Mouse (Mus musculus): ENCODE measurements around the gene Izumo1. TPM values are rescaled to one million over a fixed set of nuclear protein-coding genes. Genes with fewer than 3 reads are reported as not detected.

The Izumo1 gene
- total and polyA plus RNA-seq, 3 experiments: 0.17 to 0.44 (median 0.21) TPM

DNA sequence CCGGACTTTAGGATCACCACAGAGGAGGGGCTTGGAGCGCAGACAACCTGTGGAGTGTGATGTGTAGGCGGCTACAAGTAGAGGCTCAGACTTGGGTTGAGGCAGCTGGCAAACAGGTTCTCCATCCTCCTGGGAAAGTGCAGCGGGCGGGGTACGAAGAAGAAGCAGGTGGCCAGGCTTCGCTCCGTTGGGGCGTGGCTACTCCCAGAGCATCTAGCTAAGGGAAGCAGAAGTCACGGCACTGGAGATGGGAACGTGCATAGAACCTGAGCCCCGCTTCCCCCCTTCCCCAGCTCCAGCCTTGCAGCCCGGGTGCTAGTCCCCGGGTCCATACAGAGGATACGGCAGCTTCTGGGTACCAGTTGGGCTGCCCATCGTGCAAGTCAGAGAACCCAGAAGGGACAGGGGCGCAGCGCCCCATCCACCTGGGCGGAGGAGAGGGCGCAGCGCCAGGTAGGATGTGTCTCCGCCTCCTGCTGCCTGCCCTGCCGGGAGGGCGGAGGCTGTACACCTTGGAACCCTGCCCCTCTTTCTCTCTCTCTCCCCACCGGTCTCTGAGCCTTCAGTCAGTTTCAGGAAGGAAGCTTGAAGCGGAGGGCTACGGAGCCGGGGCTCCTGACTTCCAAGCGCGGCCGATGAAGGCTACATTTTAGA is 4.4 kb upstream of the Izumo1 start, which contains the start of gene Fut1:
Gene Fut1 (plus strand): TSS at position 248 of the 654 bp plus-strand sequence.
- in situ Hi-C loops (cut with MboI; ENCODE audit: low pct_ligation_motif_present, low pct_unique_long_range_greater_than_20kb, low sequenced_read_pairs) (no loop called here), dilution Hi-C loops (cut with MboI; ENCODE audit: extremely low pct_ligation_motif_present, extremely low pct_unique_long_range_greater_than_20kb, low sequenced_read_pairs) (no loop called here)
- DNase-seq (ENCODE audit: extremely low read depth): no peak
- H3K9ac ChIP-seq (ENCODE audit: insufficient read depth, low read depth): peak within 1 kb of the TSS; percentile 62; the same call in 1 of the 2 replicates
- H3K4me3 ChIP-seq (replicated peaks in 1 of 3; ENCODE audit: low read depth in 2 of 3, low read length in 2 of 3, poor library complexity in 1 of 3): peak within 1 kb of the TSS in 2 of 3 experiments; percentile 44 to 52
- H3K27ac ChIP-seq (ENCODE audit: insufficient read depth, low read depth): peak within 1 kb of the TSS; percentile 65
- peaks cover 0 to 16% of the 10 kb centered on the region in 2 experiments for H3K36me3 ChIP-seq (replicated peaks in 1 of 2; ENCODE audit: control insufficient read depth in 1 of 2, insufficient read depth in 1 of 2, low read length in 1 of 2)
- no peaks in the 10 kb centered on the region for H3K79me2 ChIP-seq (replicated peaks; ENCODE audit: control insufficient read depth, extremely low read depth, insufficient read depth, poor library complexity, severe bottlenecking)
- H3K27me3 ChIP-seq (replicated peaks): no peaks in the 10 kb centered on the region
- peaks cover 33 to 73% of the 10 kb centered on the region in 2 experiments for H3K4me1 ChIP-seq (ENCODE audit: control insufficient read depth in 1 of 2, insufficient read depth in 2 of 2)
- H3K4me2 ChIP-seq (ENCODE audit: insufficient read depth, low read depth, poor library complexity, severe bottlenecking): peak within 1 kb of the TSS; percentile 64
- no peak for TF ChIP-seq NRF1 (IDR thresholded peaks at IDR 0.05; ENCODE audit: low read depth, low read length)
- TF ChIP-seq TCF12 (IDR thresholded peaks at IDR 0.05; ENCODE audit: low read depth, low read length): peak; percentile 33; the same call in 1 of the 2 replicates
- 0 out of 2 replicates have a peak, but pooled peaks have one; percentile 5 for TF ChIP-seq IRF4 (IDR thresholded peaks at IDR 0.05; ENCODE audit: low read depth, low read length)
- peaks cover 4% of the 10 kb centered on the region for H3K9me3 ChIP-seq (replicated peaks; ENCODE audit: low read length)

DNA sequence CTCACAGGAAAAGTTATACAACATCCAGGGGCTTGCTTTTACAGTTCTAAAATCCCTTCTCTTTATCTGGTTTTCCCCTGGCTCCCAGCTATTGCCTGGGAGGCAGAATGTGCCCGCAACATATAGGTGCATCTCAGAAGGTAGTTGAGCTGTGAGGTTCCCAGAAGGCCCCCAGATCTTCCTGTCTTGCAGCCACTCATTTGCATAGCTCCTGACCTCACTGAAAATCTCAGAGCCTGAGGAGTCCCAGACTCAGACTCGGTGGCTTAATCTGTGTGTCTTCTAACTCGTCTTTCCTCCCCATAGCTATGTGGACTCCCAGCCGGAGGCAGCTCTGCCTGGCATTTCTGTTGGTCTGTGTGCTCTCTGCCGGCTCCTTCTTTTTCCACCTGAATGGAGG is 3.3 kb upstream of the Izumo1 start:
- H3K27ac ChIP-seq (ENCODE audit: insufficient read depth, low read depth): peak overlapping the region; percentile 15; the same call in 1 of the 2 replicates
- in situ Hi-C loops (cut with MboI; ENCODE audit: low pct_ligation_motif_present, low pct_unique_long_range_greater_than_20kb, low sequenced_read_pairs): no loop called here
- DNase-seq (ENCODE audit: extremely low read depth): peak; percentile 56
- H3K9me3 ChIP-seq (replicated peaks; ENCODE audit: low read length): peaks cover 15% of the 10 kb centered on the region
- H3K9ac ChIP-seq (ENCODE audit: insufficient read depth, low read depth): peak overlapping the region; percentile 42; the same call in 1 of the 2 replicates
- H3K4me2 ChIP-seq (ENCODE audit: insufficient read depth, low read depth, poor library complexity, severe bottlenecking): peak overlapping the region; percentile 64
- H3K36me3 ChIP-seq (replicated peaks in 1 of 2; ENCODE audit: control insufficient read depth in 1 of 2, insufficient read depth in 1 of 2, low read length in 1 of 2): peaks cover 0 to 27% of the 10 kb centered on the region in 2 experiments
- peaks cover 33 to 73% of the 10 kb centered on the region in 2 experiments for H3K4me1 ChIP-seq (ENCODE audit: control insufficient read depth in 1 of 2, insufficient read depth in 2 of 2)
- dilution Hi-C loops (cut with MboI; ENCODE audit: extremely low pct_ligation_motif_present, extremely low pct_unique_long_range_greater_than_20kb, low sequenced_read_pairs): no loop called here
- no peak for TF ChIP-seq ZNF384 (IDR thresholded peaks at IDR 0.05; ENCODE audit: low read depth, low read length)
- TF ChIP-seq TBP (conservative IDR thresholded peaks at IDR 0.05; ENCODE audit: low read depth, low read length): 0 out of 2 replicates have a peak, but pooled peaks have one; percentile 66
- no peak; the same call in 1 of the 2 replicates for TF ChIP-seq HCFC1 (IDR thresholded peaks at IDR 0.05; ENCODE audit: low read depth, low read length)
- TF ChIP-seq POLR2A (IDR thresholded peaks at IDR 0.05; ENCODE audit: low read depth, low read length): peak; percentile 50
- TF ChIP-seq POLR2AphosphoS2 (IDR thresholded peaks at IDR 0.05; ENCODE audit: low read depth, low read length): no peak
- TF ChIP-seq MXI1 (IDR thresholded peaks at IDR 0.05; ENCODE audit: low read depth, low read length): no peak
- TF ChIP-seq RCOR1 (conservative IDR thresholded peaks at IDR 0.05; ENCODE audit: low read depth, low read length): no peak
- TF ChIP-seq ZMIZ1 (IDR thresholded peaks at IDR 0.05; ENCODE audit: low read depth, low read length): no peak
- no peak for TF ChIP-seq E2F4 (IDR thresholded peaks at IDR 0.05; ENCODE audit: insufficient replicate concordance, low read depth, low read length)
- no peak for TF ChIP-seq PAX5 (IDR thresholded peaks at IDR 0.05; ENCODE audit: low read length)
- TF ChIP-seq IRF4 (IDR thresholded peaks at IDR 0.05; ENCODE audit: low read depth, low read length): 0 out of 2 replicates have a peak, but pooled peaks have one; percentile 12
- peak; percentile 43 for TF ChIP-seq BHLHE40 (IDR thresholded peaks at IDR 0.05; ENCODE audit: low read depth, low read length)
- no peak for TF ChIP-seq UBTF (IDR thresholded peaks at IDR 0.05; ENCODE audit: low read depth, low read length)
- TF ChIP-seq EP300 (IDR thresholded peaks at IDR 0.05; ENCODE audit: low read length): 0 out of 2 replicates have a peak, but pooled peaks have one; percentile 24
- peak; percentile 18; the same call in 1 of the 2 replicates for TF ChIP-seq ETS1 (conservative IDR thresholded peaks at IDR 0.05; ENCODE audit: low read depth, low read length)
- peak; percentile 34; the same call in 1 of the 2 replicates for TF ChIP-seq TCF12 (IDR thresholded peaks at IDR 0.05; ENCODE audit: low read depth, low read length)
- TF ChIP-seq ELF1 (IDR thresholded peaks at IDR 0.05; ENCODE audit: low read depth, low read length): no peak
- H3K4me3 ChIP-seq (replicated peaks in 1 of 3; ENCODE audit: low read depth in 2 of 3, low read length in 2 of 3, poor library complexity in 1 of 3): peak overlapping the region; percentile 27 to 52 (median 33)
- no peaks in the 10 kb centered on the region for H3K27me3 ChIP-seq (replicated peaks)
- no peaks in the 10 kb centered on the region for H3K79me2 ChIP-seq (replicated peaks; ENCODE audit: control insufficient read depth, extremely low read depth, insufficient read depth, poor library complexity, severe bottlenecking)

All from CH12.LX (cell line).